Mouse (Mus musculus): ENCODE results near the gene Qpctl.

The Qpctl gene

GRCm38 (mm10) chr7:19148875-19149541 is at the start of gene Qpctl:
Gene Qpctl, minus strand, starts transcription at chr7:19149291.
- peak; percentile 98 for DNase-seq (ENCODE audit: low spot score)

GRCm38 (mm10) chr7:19197985-19198384 is 48.9 kb upstream of the Qpctl start:
- DNase-seq (ENCODE audit: low spot score), result no peak

GRCm38 (mm10) chr7:19196676-19197075 is 47.6 kb upstream of the Qpctl start:
- DNase-seq (ENCODE audit: low spot score), result no peak

GRCm38 (mm10) chr7:19194676-19195075 is 45.6 kb upstream of the Qpctl start:
- no peak for DNase-seq (ENCODE audit: low spot score)

- DNase-seq (ENCODE audit: low spot score), result no peak
Measured at GRCm38 (mm10) chr7:19184758-19185157, 35.7 kb upstream of the Qpctl start.

GRCm38 (mm10) chr7:19184250-19184649 is 35.2 kb upstream of the Qpctl start:
- no peak for DNase-seq (ENCODE audit: low spot score)

GRCm38 (mm10) chr7:19180862-19181429 is 31.9 kb upstream of the Qpctl start:
- DNase-seq (ENCODE audit: low spot score), result peak; percentile 73

- DNase-seq (ENCODE audit: low spot score), result no peak
Measured at GRCm38 (mm10) chr7:19179936-19180335, 30.8 kb upstream of the Qpctl start.

- DNase-seq (ENCODE audit: low spot score), result peak; percentile 43
Measured at GRCm38 (mm10) chr7:19179173-19179572, 30.1 kb upstream of the Qpctl start.

GRCm38 (mm10) chr7:19178443-19179092 is 29.5 kb upstream of the Qpctl start:
- peak; percentile 48 for DNase-seq (ENCODE audit: low spot score)

- DNase-seq (ENCODE audit: low spot score), result no peak
Measured at GRCm38 (mm10) chr7:19178035-19178434, 28.9 kb upstream of the Qpctl start.

GRCm38 (mm10) chr7:19177216-19177615 is 28.1 kb upstream of the Qpctl start:
- DNase-seq (ENCODE audit: low spot score), result no peak

GRCm38 (mm10) chr7:19176516-19176947 is 27.4 kb upstream of the Qpctl start:
- DNase-seq (ENCODE audit: low spot score), result no peak

- DNase-seq (ENCODE audit: low spot score), result no peak
Measured at GRCm38 (mm10) chr7:19175708-19176515, 26.8 kb upstream of the Qpctl start, which contains the start of gene Eml2. Gene Eml2, plus strand, starts transcription at chr7:19176421.

GRCm38 (mm10) chr7:19172874-19173273 is 23.8 kb upstream of the Qpctl start:
- peak; percentile 63 for DNase-seq (ENCODE audit: low spot score)

- no peak for DNase-seq (ENCODE audit: low spot score)
Measured at GRCm38 (mm10) chr7:19171831-19172230, 22.7 kb upstream of the Qpctl start.

GRCm38 (mm10) chr7:19170142-19170541 is 21.1 kb upstream of the Qpctl start:
- DNase-seq (ENCODE audit: low spot score), result no peak

- DNase-seq (ENCODE audit: low spot score), result no peak
Measured at GRCm38 (mm10) chr7:19169506-19169905, 20.4 kb upstream of the Qpctl start.

GRCm38 (mm10) chr7:19166990-19167389 is 17.9 kb upstream of the Qpctl start:
- no peak for DNase-seq (ENCODE audit: low spot score)

- DNase-seq (ENCODE audit: low spot score), result no peak
Measured at GRCm38 (mm10) chr7:19165656-19166423, 16.7 kb upstream of the Qpctl start, which contains the start of gene Gipr. Gene Gipr, minus strand, starts transcription at chr7:19166127.

- DNase-seq (ENCODE audit: low spot score), result peak; percentile 58
Measured at GRCm38 (mm10) chr7:19164978-19165377, 15.9 kb upstream of the Qpctl start.

GRCm38 (mm10) chr7:19164189-19164588 is 15.1 kb upstream of the Qpctl start:
- DNase-seq (ENCODE audit: low spot score), result peak; percentile 39
